Mouse (Mus musculus) small intestine, adult 10 weeks (tissue): ENCODE measurements around the gene Rfxap. TPM values are rescaled to one million over a fixed set of nuclear protein-coding genes. Genes with fewer than 3 reads are reported as not detected.

Source experiments
- polyA plus RNA-seq: library from polyadenylated mRNA; stranded (reverse); fragments of 350-450 nt; fragmentation: Illumina TruSeq; extraction: RNeasy Lipid Tissue Mini Kit (QIAGEN cat#74804); gene quantifications from one replicate; pipeline ENCODE4 v1.2.3, GENCODE M21; 2014; ENCODE audit warnings: low replicate concordance

Gene Rfxap
- 13.7 TPM for polyA plus RNA-seq

GRCm38 (mm10) chr3:54807666-54808217 lies at the start of gene Rfxap:
Gene Rfxap (minus strand): TSS chr3:54807791.

GRCm38 (mm10) chr3:54755145-54756041 lies 52.2 kb downstream of the Rfxap start, which contains the start of gene Smad9:
Gene Smad9 (plus strand): TSS chr3:54755582.

Other genes starting within 250 kb of the Rfxap start
- 83.6 TPM for gene Supt20, start 115.0 kb downstream of the Rfxap start, polyA plus RNA-seq
- gene Gm21958, start 93.4 kb downstream of the Rfxap start, polyA plus RNA-seq: not detected
- 21.4 TPM for gene Exosc8, start 72.4 kb downstream of the Rfxap start, polyA plus RNA-seq
- 27.2 TPM for gene Alg5, start 72.3 kb downstream of the Rfxap start, polyA plus RNA-seq
- 5.2 TPM for gene Smad9, start 52.2 kb downstream of the Rfxap start, polyA plus RNA-seq
- 2.6 TPM for gene Sertm1, start 108.1 kb upstream of the Rfxap start, polyA plus RNA-seq
- gene Ccna1, start 247.7 kb upstream of the Rfxap start, polyA plus RNA-seq: not detected